Mouse (Mus musculus) stomach, embryonic 16.5 days (tissue): ENCODE data around the gene Dhx15. TPM values are rescaled to one million over a fixed set of nuclear protein-coding genes. Genes with fewer than 3 reads are reported as not detected.

Experiments used
- ATAC-seq: fragments of 200-750 bp; cut with Nextera tagmentation; 2 replicates; pipeline ENCODE4 v1.8.0; 2017; ENCODE audit warnings: moderate number of reproducible peaks, moderate TSS enrichment; ENCODE audit not compliant: insufficient read depth, low FRiP score
- H3K27ac ChIP-seq: fragments of 300-500 bp; sonication (generic); 2 replicates; pipeline ENCODE4 v1.5.1; 2014; ENCODE audit warnings: low read length
- H3K27me3 ChIP-seq: fragments of 300-500 bp; sonication (generic); 2 replicates; pipeline ENCODE4 v1.6.1; 2014; ENCODE audit warnings: low read length, control low read depth, mixed read lengths; ENCODE audit not compliant: control insufficient read depth, insufficient read depth
- H3K36me3 ChIP-seq: fragments of 300-500 bp; sonication (generic); 2 replicates; pipeline ENCODE4 v1.6.1; 2014; ENCODE audit warnings: low read length; ENCODE audit not compliant: control insufficient read depth, insufficient read depth
- H3K4me1 ChIP-seq: fragments of 300-500 bp; sonication (generic); 2 replicates; pipeline ENCODE4 v1.6.1; 2014; ENCODE audit warnings: low read length, control low read depth, mixed read lengths; ENCODE audit not compliant: control insufficient read depth, insufficient read depth
- H3K4me2 ChIP-seq: fragments of 300-500 bp; sonication (generic); 2 replicates; pipeline ENCODE4 v1.6.1; 2014; ENCODE audit warnings: low read depth, low read length, mixed read lengths
- H3K4me3 ChIP-seq: fragments of 300-500 bp; sonication (generic); replicated peaks from 2 replicates; pipeline ENCODE4 v1.5.1; 2014; ENCODE audit warnings: mild to moderate bottlenecking, low read length
- H3K9ac ChIP-seq: fragments of 300-500 bp; sonication (generic); 2 replicates; pipeline ENCODE4 v1.6.1; 2014; ENCODE audit warnings: low read length
- H3K9me3 ChIP-seq: fragments of 300-500 bp; sonication (generic); replicated peaks from 2 replicates; pipeline ENCODE4 v1.6.1; 2016; ENCODE audit warnings: low read length, control low read depth; ENCODE audit not compliant: control insufficient read depth
- WGBS: fragments of 180-500 bp; shearing (Covaris S2); extraction: QIAGEN DNeasy Blood & Tissue Kit; methylation state at CpG from one replicate; pipeline ENCODE4 v1.1.7; 2014; 5-methylcytosine and 5-hydroxymethylcytosine counted together
- polyA plus RNA-seq: library from polyadenylated mRNA; unstranded; fragments of >200 nt; fragmentation: Nextera tagmentation; extraction: Ambion mirVana; gene quantifications from 2 replicates; pipeline ENCODE4 v1.2.1, GENCODE M21; 2015

The Dhx15 gene
- polyA plus RNA-seq, 1 experiment from 2014 or later: 142 TPM

GRCm38 (mm10) chr5:52226677-52227076 is 36.4 kb upstream of the Dhx15 start:
- Histone ChIP-seq H3K9me3 (no peaks in the 10 kb centered on the region), H3K4me2 (no peak overlapping the region), H3K4me3 (no peak overlapping the region), H3K27ac (no peak overlapping the region), H3K36me3 (no peaks in the 10 kb centered on the region), H3K9ac (no peak overlapping the region), H3K27me3 (no peaks in the 10 kb centered on the region), H3K4me1 (no peaks in the 10 kb centered on the region)
- WGBS: 70% methylated on average over 3 of the region's 3 CpGs
- no peak for ATAC-seq

- no peaks in the 10 kb centered on the region for H3K27me3 ChIP-seq
- no peaks in the 10 kb centered on the region for H3K36me3 ChIP-seq
- no peaks in the 10 kb centered on the region for H3K9me3 ChIP-seq
- no peaks in the 10 kb centered on the region for H3K4me1 ChIP-seq
- no peak for ATAC-seq
- WGBS: 92% methylated on average over 5 of the region's 5 CpGs
- no peak overlapping the region for H3K4me2 ChIP-seq
- H3K27ac ChIP-seq: no peak overlapping the region
- no peak overlapping the region for H3K4me3 ChIP-seq
- no peak overlapping the region for H3K9ac ChIP-seq
These were observed 31.3 kb upstream of the Dhx15 start for GRCm38 (mm10) chr5:52221596-52221995.

GRCm38 (mm10) chr5:52220013-52220804 is 29.9 kb upstream of the Dhx15 start:
- 76% methylated on average over 14 of the region's 14 CpGs for WGBS
- no peak overlapping the region for H3K9ac ChIP-seq

GRCm38 (mm10) chr5:52218238-52218637 is 27.9 kb upstream of the Dhx15 start:
- WGBS: 54% methylated on average over 6 of the region's 6 CpGs
- H3K9ac ChIP-seq: no peak overlapping the region

More at GRCm38 (mm10) chr5:52220013-52220804, 29.9 kb upstream of the Dhx15 start:
- H3K27me3 ChIP-seq: no peaks in the 10 kb centered on the region
- H3K4me2 ChIP-seq: no peak overlapping the region
- H3K4me1 ChIP-seq: no peaks in the 10 kb centered on the region
- H3K36me3 ChIP-seq: no peaks in the 10 kb centered on the region
- no peak for ATAC-seq
- H3K27ac ChIP-seq: no peak overlapping the region
- no peaks in the 10 kb centered on the region for H3K9me3 ChIP-seq
- no peak overlapping the region for H3K4me3 ChIP-seq

GRCm38 (mm10) chr5:52213143-52213900 is 23.0 kb upstream of the Dhx15 start:
- ATAC-seq: no peak
- Histone ChIP-seq H3K4me3 (no peak overlapping the region), H3K27ac (no peak overlapping the region), H3K9me3 (no peaks in the 10 kb centered on the region), H3K36me3 (no peaks in the 10 kb centered on the region), H3K4me2 (no peak overlapping the region), H3K9ac (no peak overlapping the region), H3K4me1 (no peaks in the 10 kb centered on the region), H3K27me3 (no peaks in the 10 kb centered on the region)
- WGBS: 74% methylated on average over 7 of the region's 7 CpGs

More at GRCm38 (mm10) chr5:52218238-52218637, 27.9 kb upstream of the Dhx15 start:
- no peaks in the 10 kb centered on the region for H3K9me3 ChIP-seq
- no peak overlapping the region for H3K4me3 ChIP-seq
- no peaks in the 10 kb centered on the region for H3K36me3 ChIP-seq
- H3K4me2 ChIP-seq: no peak overlapping the region
- no peaks in the 10 kb centered on the region for H3K4me1 ChIP-seq
- H3K27me3 ChIP-seq: no peaks in the 10 kb centered on the region
- no peak overlapping the region for H3K27ac ChIP-seq
- no peak for ATAC-seq

GRCm38 (mm10) chr5:52191180-52191468 is 810 bp upstream of the Dhx15 start:
- Histone ChIP-seq H3K9ac (peak overlapping the region; percentile 60), H3K36me3 (no peaks in the 10 kb centered on the region), H3K27ac (peak overlapping the region; percentile 96), H3K4me3 (peak overlapping the region; percentile 71), H3K4me2 (peak overlapping the region; percentile 78), H3K4me1 (peaks cover 15% of the 10 kb centered on the region), H3K27me3 (no peaks in the 10 kb centered on the region), H3K9me3 (no peaks in the 10 kb centered on the region)
- WGBS: 31% methylated on average over 1 of the region's 1 CpGs
- 0 out of 2 replicates have a peak, but pooled peaks have one; percentile 9 for ATAC-seq

- H3K9me3 ChIP-seq: no peaks in the 10 kb centered on the region
- peaks cover 15% of the 10 kb centered on the region for H3K4me1 ChIP-seq
- peak overlapping the region; percentile 96 for H3K27ac ChIP-seq
- H3K27me3 ChIP-seq: no peaks in the 10 kb centered on the region
- no peaks in the 10 kb centered on the region for H3K36me3 ChIP-seq
- peak; percentile 62 for ATAC-seq
- peak overlapping the region; percentile 94 for H3K4me2 ChIP-seq
- H3K9ac ChIP-seq: peak overlapping the region; percentile 95
- peak overlapping the region; percentile 71 for H3K4me3 ChIP-seq
- under 1% methylated on average over 63 of the region's 63 CpGs for WGBS
These were observed 499 bp downstream of the Dhx15 start for GRCm38 (mm10) chr5:52189664-52190365.

GRCm38 (mm10) chr5:52188206-52188605 is 2.1 kb downstream of the Dhx15 start:
- 11% methylated on average over 3 of the region's 3 CpGs for WGBS
- Histone ChIP-seq H3K4me3 (peak overlapping the region; percentile 71), H3K27me3 (no peaks in the 10 kb centered on the region), H3K9ac (peak overlapping the region; percentile 35; the same call in 1 of the 2 replicates), H3K9me3 (no peaks in the 10 kb centered on the region), H3K4me2 (peak overlapping the region; percentile 94), H3K27ac (no peak overlapping the region), H3K36me3 (no peaks in the 10 kb centered on the region), H3K4me1 (peaks cover 15% of the 10 kb centered on the region)
- ATAC-seq: no peak

GRCm38 (mm10) chr5:52177326-52177725 is 13.0 kb downstream of the Dhx15 start:
- no peak overlapping the region for H3K4me3 ChIP-seq
- ATAC-seq: no peak
- no peaks in the 10 kb centered on the region for H3K27me3 ChIP-seq
- no peak overlapping the region for H3K9ac ChIP-seq
- 87% methylated on average over 1 of the region's 1 CpGs for WGBS
- H3K4me2 ChIP-seq: no peak overlapping the region
- no peaks in the 10 kb centered on the region for H3K9me3 ChIP-seq
- H3K4me1 ChIP-seq: no peaks in the 10 kb centered on the region; the same call in 1 of the 2 replicates
- H3K27ac ChIP-seq: no peak overlapping the region
- H3K36me3 ChIP-seq: 0 out of 2 replicates have a peak, but pooled peaks cover 3% of the 10 kb centered on the region
